Mouse (Mus musculus) layer of hippocampus, adult 2 months (tissue): ENCODE results near the gene Parp9. TPM values are rescaled to one million over a fixed set of nuclear protein-coding genes. Genes with fewer than 3 reads are reported as not detected.
"Not testable (repeated sequence)": the region's sequence is repeated elsewhere in the genome, so short reads cannot be mapped to it uniquely, and the experiment has no call there.

ENCODE experiments used
- DNase-seq, 2 experiments: peaks; one replicate each; pipeline ENCODE4 v3.0.0; 2022; ENCODE audit warnings: low spot score in 2 of 2
- H3K27ac ChIP-seq: fragments of 200-600 bp; 2 replicates; pipeline ENCODE4 v1.8.1; 2022
- H3K4me3 ChIP-seq: fragments of 200-600 bp; 2 replicates; pipeline ENCODE4 v1.8.1; 2022; ENCODE audit warnings: mild to moderate bottlenecking
- CTCF ChIP-seq: fragments of 200-600 bp; conservative IDR thresholded peaks from 2 replicates; pipeline ENCODE4 v1.8.1; 2022; ENCODE audit warnings: antibody characterized with exemption, mild to moderate bottlenecking, moderate library complexity
- long read RNA-seq, 2 experiments: library from polyadenylated mRNA; stranded (forward); transcript quantifications; one replicate each; pipeline ENCODE4 v2.0.0; 2021; ENCODE audit warnings: borderline mapping rate in 2 of 2
- total RNA-seq, 2 experiments: library from RNA; stranded (reverse); gene quantifications; 2 replicates each; pipeline ENCODE4 v1.2.3; 2021

Gene Parp9
- total RNA-seq, result 1 to 10 TPM; 3.1 to 3.6 TPM
- long read RNA-seq, experiment 1, partial matches to known transcripts, result 1 of 4 reads
- long read RNA-seq, experiment 1, other reads (novel, unspliced or antisense), result 3 of 4 reads
- long read RNA-seq, experiment 2, partial matches to known transcripts, result 1 of 4 reads
- long read RNA-seq, experiment 2, other reads (novel, unspliced or antisense), result 2 of 4 reads

- Histone ChIP-seq H3K4me3 (peak within 1 kb of the TSS; percentile 88), H3K27ac (peak within 1 kb of the TSS; percentile 74)
- TF ChIP-seq CTCF, result no peak
- DNase-seq, result peak in 1 of 2 experiments; percentile 32
These were observed at the start of gene Parp9, which contains the start of gene Dtx3l for GRCm38 (mm10) chr16:35938211-35939151. Gene Parp9, plus strand, starts transcription at chr16:35938470. Gene Dtx3l, minus strand, starts transcription at chr16:35939151.

DNA sequence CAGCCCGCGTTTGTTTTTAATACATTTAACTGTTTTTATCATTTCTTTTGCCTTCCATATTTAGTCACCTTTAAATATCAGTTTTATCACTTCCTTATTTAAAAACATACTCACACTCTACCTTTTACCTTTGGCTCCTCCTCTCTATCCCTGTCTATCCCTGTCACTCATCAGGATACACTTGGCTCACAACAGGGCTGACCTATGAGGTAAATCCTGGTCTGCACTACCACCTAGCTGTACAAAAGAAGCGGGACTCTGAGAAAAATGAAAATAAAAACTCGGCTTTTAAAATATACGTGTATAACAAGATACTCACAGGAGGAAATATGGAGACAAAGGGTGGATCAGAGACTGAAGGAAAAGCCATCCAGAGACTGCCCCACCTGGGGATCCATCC, 49.4 kb upstream of the Parp9 start:
- H3K27ac ChIP-seq, result no peak overlapping the region
- no peak for DNase-seq
- H3K4me3 ChIP-seq, result no peak overlapping the region
- no peak for TF ChIP-seq CTCF

DNA sequence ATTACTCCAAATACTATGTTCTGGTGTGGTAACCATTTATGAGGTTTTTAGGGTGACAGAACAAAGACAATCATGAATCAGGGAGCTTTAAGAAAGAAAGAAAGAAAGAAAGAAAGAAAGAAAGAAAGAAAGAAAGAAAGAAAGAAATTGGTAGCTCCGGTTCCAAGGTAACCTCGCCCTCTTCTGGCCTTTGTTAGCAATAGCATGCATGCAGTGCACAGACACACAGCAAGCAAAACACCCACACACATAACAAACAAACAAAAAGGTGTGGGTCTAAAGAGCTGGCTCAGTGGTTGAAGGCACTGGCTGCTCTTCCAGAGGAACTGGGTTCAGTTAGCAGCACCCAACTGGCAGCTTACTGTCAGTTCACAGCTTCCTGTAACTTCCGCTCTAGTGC, 47.6 kb upstream of the Parp9 start:
- H3K27ac ChIP-seq, result no peak overlapping the region
- TF ChIP-seq CTCF, result peak; percentile 61
- no peak for DNase-seq
- H3K4me3 ChIP-seq, result no peak overlapping the region

- not testable (repeated sequence) for H3K4me3 ChIP-seq, H3K27ac ChIP-seq, DNase-seq
These were observed 46.7 kb upstream of the Parp9 start for GRCm38 (mm10) chr16:35891603-35892002.

- TF ChIP-seq CTCF, result no peak
- Histone ChIP-seq H3K4me3 (no peak overlapping the region), H3K27ac (no peak overlapping the region)
- no peak for DNase-seq
These were observed 43.3 kb upstream of the Parp9 start for GRCm38 (mm10) chr16:35894997-35895396.

DNA sequence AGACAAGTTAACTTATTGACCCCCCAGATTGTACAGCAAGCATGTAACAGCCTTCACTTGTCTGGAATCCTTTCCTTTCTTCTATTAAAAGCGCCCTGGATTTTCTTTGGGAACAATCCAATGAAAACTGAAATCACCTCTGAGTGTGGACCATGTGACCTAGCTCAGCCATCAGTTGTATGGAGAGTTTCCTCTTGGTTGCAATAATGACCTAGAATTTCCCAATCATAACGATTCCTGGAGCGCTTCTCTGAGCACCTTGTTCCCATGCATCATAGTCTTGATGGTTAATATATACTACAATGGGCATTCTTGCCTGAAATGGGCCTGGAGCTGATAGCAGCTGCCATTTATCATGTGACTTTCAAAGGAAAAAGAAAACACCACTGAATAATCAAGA, 37.7 kb upstream of the Parp9 start:
- Histone ChIP-seq H3K4me3 (no peak overlapping the region), H3K27ac (no peak overlapping the region)
- TF ChIP-seq CTCF, result no peak
- no peak for DNase-seq

GRCm38 (mm10) chr16:35903014-35903640, 35.1 kb upstream of the Parp9 start:
- no peak for DNase-seq
- Histone ChIP-seq H3K27ac (no peak overlapping the region), H3K4me3 (no peak overlapping the region)
- TF ChIP-seq CTCF, result no peak

GRCm38 (mm10) chr16:35904121-35904736, 34.0 kb upstream of the Parp9 start:
- DNase-seq, result no peak
- TF ChIP-seq CTCF, result no peak
- Histone ChIP-seq H3K27ac (no peak overlapping the region), H3K4me3 (no peak overlapping the region)

DNA sequence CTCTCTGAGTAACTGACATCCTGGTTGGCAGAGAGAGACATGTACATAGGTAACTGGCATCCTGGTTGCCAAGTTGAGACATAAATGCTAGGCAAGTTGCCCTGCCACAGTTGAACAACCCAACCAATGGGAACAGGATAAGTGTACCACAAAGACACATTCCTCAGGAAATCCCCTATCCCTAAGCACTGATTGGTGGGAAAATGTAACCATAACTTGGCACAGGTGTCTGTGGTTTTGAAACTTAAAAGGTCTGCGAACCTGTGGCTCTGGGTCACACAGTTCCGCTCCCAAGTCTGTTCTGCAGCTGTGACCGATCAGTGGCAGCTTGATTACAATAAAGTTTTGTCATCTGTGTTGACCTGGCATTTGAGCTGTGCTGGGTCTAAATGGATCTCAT, 32.9 kb upstream of the Parp9 start:
- DNase-seq, result no peak
- Histone ChIP-seq H3K4me3 (no peak overlapping the region), H3K27ac (no peak overlapping the region)
- no peak for TF ChIP-seq CTCF

- H3K4me3 ChIP-seq, result no peak overlapping the region
- TF ChIP-seq CTCF, result no peak
- DNase-seq, result no peak
- H3K27ac ChIP-seq, result no peak overlapping the region
These were observed 32.3 kb upstream of the Parp9 start for GRCm38 (mm10) chr16:35905819-35906485.

DNA sequence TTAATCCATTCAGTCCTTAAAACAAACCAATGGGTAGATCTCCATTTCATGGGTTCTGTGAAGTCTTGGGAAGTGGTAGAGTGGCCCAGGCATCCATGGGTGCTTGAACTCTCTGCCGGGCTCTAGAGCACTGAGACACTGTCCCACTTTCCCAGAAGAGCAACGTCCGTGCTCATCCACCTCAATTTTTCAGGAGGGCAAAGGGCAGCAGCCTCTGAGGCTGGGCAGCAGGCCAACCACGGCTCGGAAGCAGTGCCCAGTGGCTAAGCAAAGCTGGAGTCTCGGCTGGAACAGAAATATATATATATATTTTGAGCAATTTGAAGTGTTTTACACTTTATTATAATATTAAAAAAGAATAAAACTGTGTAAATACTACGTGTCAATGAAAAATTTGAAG, 31.4 kb upstream of the Parp9 start:
- DNase-seq, result no peak
- no peak overlapping the region for H3K27ac ChIP-seq

DNA sequence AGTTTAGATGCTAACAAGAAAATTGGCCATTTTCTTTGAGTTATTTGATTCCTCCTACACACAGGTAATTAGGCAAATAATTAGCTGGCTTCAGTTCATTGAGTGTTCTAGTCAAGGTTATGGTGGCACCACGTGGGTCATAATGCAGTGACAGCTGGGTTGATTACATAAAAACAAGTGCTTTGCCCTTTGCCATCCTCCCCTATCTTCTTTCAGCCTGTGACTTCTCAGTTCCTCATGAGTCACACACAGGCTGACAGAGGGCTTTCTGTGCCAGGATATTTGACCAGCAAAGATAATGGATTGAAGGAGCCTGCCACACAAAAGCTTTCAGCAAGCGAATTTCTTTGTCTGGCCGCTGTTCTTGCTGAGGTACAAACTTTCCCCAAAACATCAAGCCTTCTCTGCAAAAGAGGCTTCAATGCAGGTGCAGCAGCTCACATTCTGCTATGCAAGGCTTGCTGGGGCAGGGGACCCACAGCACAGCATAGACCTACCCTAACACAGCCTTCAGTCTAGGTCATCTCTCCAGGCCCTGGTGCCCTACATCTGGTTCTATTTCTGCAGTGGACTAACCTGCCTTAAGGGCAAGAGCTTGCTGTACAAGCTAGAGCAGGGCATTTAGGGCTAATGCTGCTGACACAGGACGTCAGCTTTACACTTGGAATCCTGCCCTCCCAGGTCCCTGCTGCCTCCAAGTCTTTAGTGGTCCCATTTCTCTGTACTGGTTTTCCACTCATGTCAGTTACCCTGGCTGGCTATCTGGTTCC, 30.7 kb upstream of the Parp9 start:
- Histone ChIP-seq H3K4me3 (no peak overlapping the region), H3K27ac (no peak overlapping the region)
- no peak for TF ChIP-seq CTCF
- DNase-seq, result no peak

More for the DNA sequence above, 31.4 kb upstream of the Parp9 start:
- TF ChIP-seq CTCF, result no peak
- no peak overlapping the region for H3K4me3 ChIP-seq
